Mouse (Mus musculus) ES-Bruce4 (cell line): ENCODE measurements around the gene Atxn1.

ENCODE experiments used
- CTCF ChIP-seq: IDR thresholded peaks from one replicate; pipeline ENCODE4 v1.8.1; 2011; ENCODE audit warnings: low read depth, low read length
- POLR2A ChIP-seq: IDR thresholded peaks from one replicate; pipeline ENCODE4 v1.8.1; 2011; ENCODE audit warnings: low read length; ENCODE audit not compliant: insufficient read depth

DNA sequence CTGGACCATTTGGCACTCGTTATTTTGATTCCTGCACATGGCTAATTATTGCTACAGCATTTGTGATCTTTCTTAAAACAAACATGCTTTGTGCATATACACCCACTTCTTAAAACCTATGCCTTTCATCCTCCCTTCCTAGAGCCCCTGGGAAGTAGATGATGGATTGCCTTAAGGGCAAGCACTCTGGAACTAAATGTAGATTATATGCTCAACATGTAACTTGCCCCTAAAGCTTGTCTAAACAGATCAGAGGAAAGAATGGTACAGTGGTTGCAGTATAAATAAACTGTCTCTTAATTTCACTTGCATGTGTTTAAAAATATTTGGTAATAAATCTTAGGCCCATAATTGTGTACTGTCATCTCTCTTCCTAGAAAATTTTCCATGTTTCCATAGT is 370.9 kb downstream of the Atxn1 start:
- no peak for TF ChIP-seq POLR2A
- no peak for TF ChIP-seq CTCF
